Mouse (Mus musculus): ENCODE measurements around the gene Lrsam1.

Gene Lrsam1

GRCm38 (mm10) chr2:32961192-32961995 is at the start of gene Lrsam1, which contains the start of gene Rpl12:
Gene Lrsam1 (minus strand): TSS chr2:32961614.
Gene Rpl12 (plus strand): TSS chr2:32961559.
- DNase-seq (ENCODE audit: low read depth), result peak; percentile 97

GRCm38 (mm10) chr2:33009055-33009454 is 47.6 kb upstream of the Lrsam1 start:
- peak; percentile 27 for DNase-seq (ENCODE audit: low read depth)

GRCm38 (mm10) chr2:33005041-33005440 is 43.6 kb upstream of the Lrsam1 start:
- DNase-seq (ENCODE audit: low read depth), result no peak

GRCm38 (mm10) chr2:33002144-33002543 is 40.7 kb upstream of the Lrsam1 start:
- DNase-seq (ENCODE audit: low read depth), result no peak

- DNase-seq (ENCODE audit: low read depth), result no peak
These were observed 38.3 kb upstream of the Lrsam1 start for GRCm38 (mm10) chr2:32999752-33000151.

- no peak for DNase-seq (ENCODE audit: low read depth)
These were observed 36.4 kb upstream of the Lrsam1 start for GRCm38 (mm10) chr2:32997792-32998191.

- no peak for DNase-seq (ENCODE audit: low read depth)
These were observed 35.7 kb upstream of the Lrsam1 start for GRCm38 (mm10) chr2:32997081-32997480.

- DNase-seq (ENCODE audit: low read depth), result no peak
These were observed 30.7 kb upstream of the Lrsam1 start for GRCm38 (mm10) chr2:32992130-32992529.

GRCm38 (mm10) chr2:32990167-32990832 is 28.9 kb upstream of the Lrsam1 start:
- peak; percentile 69 for DNase-seq (ENCODE audit: low read depth)

GRCm38 (mm10) chr2:32989376-32989775 is 28.0 kb upstream of the Lrsam1 start:
- DNase-seq (ENCODE audit: low read depth), result no peak

- DNase-seq (ENCODE audit: low read depth), result no peak
These were observed 24.4 kb upstream of the Lrsam1 start for GRCm38 (mm10) chr2:32985844-32986243.

- DNase-seq (ENCODE audit: low read depth), result peak; percentile 47
These were observed 22.2 kb upstream of the Lrsam1 start for GRCm38 (mm10) chr2:32983617-32984016.

- DNase-seq (ENCODE audit: low read depth), result no peak
These were observed 21.3 kb upstream of the Lrsam1 start for GRCm38 (mm10) chr2:32982700-32983099.

- peak; percentile 93 for DNase-seq (ENCODE audit: low read depth)
These were observed 20.4 kb upstream of the Lrsam1 start, which contains the start of gene Slc2a8 for GRCm38 (mm10) chr2:32981725-32982271. Gene Slc2a8 (minus strand): TSS chr2:32982083.

- DNase-seq (ENCODE audit: low read depth), result no peak
These were observed 19.9 kb upstream of the Lrsam1 start for GRCm38 (mm10) chr2:32981281-32981680.

GRCm38 (mm10) chr2:32979675-32980074 is 18.3 kb upstream of the Lrsam1 start:
- DNase-seq (ENCODE audit: low read depth), result no peak

GRCm38 (mm10) chr2:32978675-32979074 is 17.3 kb upstream of the Lrsam1 start:
- DNase-seq (ENCODE audit: low read depth), result no peak

- DNase-seq (ENCODE audit: low read depth), result no peak
These were observed 15.7 kb upstream of the Lrsam1 start for GRCm38 (mm10) chr2:32977114-32977513.

- no peak for DNase-seq (ENCODE audit: low read depth)
These were observed 12.8 kb upstream of the Lrsam1 start for GRCm38 (mm10) chr2:32974216-32974615.

GRCm38 (mm10) chr2:32971235-32971634 is 9.8 kb upstream of the Lrsam1 start:
- DNase-seq (ENCODE audit: low read depth), result no peak

GRCm38 (mm10) chr2:32969326-32969725 is 7.9 kb upstream of the Lrsam1 start:
- no peak for DNase-seq (ENCODE audit: low read depth)

GRCm38 (mm10) chr2:32968024-32968614 is 6.7 kb upstream of the Lrsam1 start:
- no peak for DNase-seq (ENCODE audit: low read depth)

Measured in induced T-regulatory cell, adult 2 months (primary cell).